Mouse (Mus musculus) stomach, embryonic 14.5 days (tissue): Measurements from ENCODE around the gene Tyw1. TPM values are rescaled to one million over a fixed set of nuclear protein-coding genes. Genes with fewer than 3 reads are reported as not detected.

ENCODE experiments used
- ATAC-seq: fragments of 200-750 bp; cut with Nextera tagmentation; 2 replicates; pipeline ENCODE4 v1.8.0; 2017; ENCODE audit warnings: low read depth, moderate TSS enrichment; ENCODE audit not compliant: insufficient number of reproducible peaks, insufficient read depth, low FRiP score
- H3K27ac ChIP-seq: fragments of 300-500 bp; sonication (generic); 2 replicates; pipeline ENCODE4 v1.5.1; 2014; ENCODE audit warnings: mild to moderate bottlenecking, low read length, moderate library complexity, mixed read lengths
- H3K27me3 ChIP-seq: fragments of 300-500 bp; sonication (generic); 2 replicates; pipeline ENCODE4 v1.6.1; 2014; ENCODE audit warnings: low read length, control low read depth, mixed read lengths; ENCODE audit not compliant: control insufficient read depth, insufficient read depth
- H3K36me3 ChIP-seq: fragments of 300-500 bp; sonication (generic); 2 replicates; pipeline ENCODE4 v1.6.1; 2014; ENCODE audit warnings: mild to moderate bottlenecking, control low read depth, low read length, moderate library complexity, mixed read lengths; ENCODE audit not compliant: control insufficient read depth, insufficient read depth
- H3K4me1 ChIP-seq: fragments of 300-500 bp; sonication (generic); 2 replicates; pipeline ENCODE4 v1.6.1; 2014; ENCODE audit warnings: low read length, control low read depth, mixed read lengths; ENCODE audit not compliant: control insufficient read depth, insufficient read depth
- H3K4me2 ChIP-seq: fragments of 300-500 bp; sonication (generic); replicated peaks from 2 replicates; pipeline ENCODE4 v1.6.1; 2014; ENCODE audit warnings: low read depth, low read length, control low read depth
- H3K4me3 ChIP-seq: fragments of 300-500 bp; sonication (generic); 2 replicates; pipeline ENCODE4 v1.5.1; 2014; ENCODE audit warnings: low read depth, low read length, control low read depth
- H3K9ac ChIP-seq: fragments of 300-500 bp; sonication (generic); replicated peaks from 2 replicates; pipeline ENCODE4 v1.6.1; 2014; ENCODE audit warnings: low read depth, mild to moderate bottlenecking, control low read depth, low read length, moderate library complexity, mixed read lengths
- H3K9me3 ChIP-seq: fragments of 300-500 bp; sonication (generic); 2 replicates; pipeline ENCODE4 v1.6.1; 2016; ENCODE audit warnings: low read depth, low read length, control low read depth; ENCODE audit not compliant: control insufficient read depth
- WGBS: fragments of 180-500 bp; shearing (Covaris S2); extraction: QIAGEN DNeasy Blood & Tissue Kit; methylation state at CpG from one replicate; pipeline ENCODE4 v1.1.7; 2014; 5-methylcytosine and 5-hydroxymethylcytosine counted together
- polyA plus RNA-seq: library from polyadenylated mRNA; unstranded; fragments of >200 nt; fragmentation: Nextera tagmentation; extraction: Ambion mirVana; gene quantifications from 2 replicates; pipeline ENCODE4 v1.2.1, GENCODE M21; 2014

Tyw1 gene
- polyA plus RNA-seq, 1 experiment from 2014 or later: 27.5 TPM

DNA sequence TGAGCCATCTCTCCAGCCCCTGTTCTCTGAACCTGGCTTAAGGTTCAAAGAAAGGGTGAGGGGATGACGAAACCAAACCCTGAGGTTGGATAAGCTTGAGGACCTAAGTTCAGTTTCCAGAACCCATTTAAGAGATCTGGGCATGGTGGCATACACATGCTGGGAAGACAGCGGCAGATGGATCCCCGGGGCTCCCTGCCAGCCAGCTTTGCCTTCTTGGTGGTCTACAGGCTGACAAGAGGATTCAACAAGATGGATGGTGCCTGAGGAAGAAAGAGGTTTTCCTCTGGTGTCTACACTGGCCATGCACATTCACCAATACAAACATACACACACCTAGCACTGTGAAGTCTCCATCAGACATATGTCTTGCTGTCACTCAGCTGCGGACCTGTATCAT lies 37.6 kb downstream of the Tyw1 start:
- no peak overlapping the region for H3K27ac ChIP-seq
- 84% methylated on average over 4 of the region's 4 CpGs for WGBS
- no peaks in the 10 kb centered on the region for H3K4me1 ChIP-seq
- no peak overlapping the region for H3K4me2 ChIP-seq
- H3K9me3 ChIP-seq: no peaks in the 10 kb centered on the region
- no peak overlapping the region for H3K4me3 ChIP-seq
- no peak for ATAC-seq
- H3K9ac ChIP-seq: no peak overlapping the region
- no peaks in the 10 kb centered on the region for H3K27me3 ChIP-seq
- H3K36me3 ChIP-seq: peaks cover 15% of the 10 kb centered on the region; the same call in 1 of the 2 replicates

DNA sequence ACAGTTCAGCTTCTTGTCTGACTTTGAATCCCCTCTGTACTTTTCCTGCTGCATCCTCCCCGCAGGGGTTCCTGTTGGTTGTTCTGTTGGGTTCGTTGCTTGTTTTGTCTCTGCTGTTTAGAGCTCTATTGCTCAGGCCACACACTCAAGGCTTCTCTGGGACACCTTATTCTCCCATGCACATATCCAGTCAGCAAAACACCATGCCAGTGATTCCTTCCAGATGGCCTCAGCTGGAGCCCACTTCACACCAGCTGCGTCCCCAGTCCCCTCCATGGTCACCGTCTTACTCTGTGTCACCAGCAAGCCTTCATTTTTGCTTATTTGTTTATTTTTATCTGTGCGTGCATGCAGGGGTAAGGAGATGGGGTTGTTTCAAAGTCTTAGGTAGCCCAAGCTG lies 38.5 kb downstream of the Tyw1 start:
- peaks cover 17% of the 10 kb centered on the region; the same call in 1 of the 2 replicates for H3K36me3 ChIP-seq
- no peak for ATAC-seq
- no peak overlapping the region for H3K4me3 ChIP-seq
- H3K9me3 ChIP-seq: no peaks in the 10 kb centered on the region
- 83% methylated on average over 5 of the region's 5 CpGs for WGBS
- H3K9ac ChIP-seq: no peak overlapping the region
- no peaks in the 10 kb centered on the region for H3K4me1 ChIP-seq
- no peak overlapping the region for H3K27ac ChIP-seq
- H3K4me2 ChIP-seq: no peak overlapping the region
- no peaks in the 10 kb centered on the region for H3K27me3 ChIP-seq

DNA sequence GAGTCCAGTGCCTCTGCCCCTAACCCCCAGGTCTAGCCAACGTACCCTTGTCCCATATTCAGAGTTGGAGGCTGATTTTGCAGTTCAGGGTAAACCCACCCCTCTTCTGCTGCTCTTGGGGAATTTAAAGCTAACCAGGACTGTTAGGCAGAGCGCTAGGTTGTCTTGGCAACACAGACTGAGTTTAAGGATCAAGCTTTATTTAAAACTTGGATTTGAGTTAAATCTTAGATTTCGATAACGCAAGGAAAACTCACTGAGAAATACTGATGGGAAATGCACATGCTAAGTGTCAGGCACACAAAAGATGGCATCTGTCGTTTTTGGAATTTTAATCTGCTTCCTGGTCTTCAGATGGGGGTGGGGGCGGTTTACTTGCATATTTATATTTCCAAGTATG lies 39.2 kb downstream of the Tyw1 start:
- no peak overlapping the region for H3K4me2 ChIP-seq
- peaks cover 24% of the 10 kb centered on the region; the same call in 1 of the 2 replicates for H3K36me3 ChIP-seq
- H3K27me3 ChIP-seq: no peaks in the 10 kb centered on the region
- H3K9ac ChIP-seq: no peak overlapping the region
- no peaks in the 10 kb centered on the region for H3K9me3 ChIP-seq
- 76% methylated on average over 6 of the region's 6 CpGs for WGBS
- no peak overlapping the region for H3K4me3 ChIP-seq
- ATAC-seq: no peak
- H3K27ac ChIP-seq: no peak overlapping the region
- H3K4me1 ChIP-seq: no peaks in the 10 kb centered on the region

- Histone ChIP-seq H3K4me2 (no peak overlapping the region), H3K36me3 (peaks cover 25% of the 10 kb centered on the region), H3K27me3 (no peaks in the 10 kb centered on the region), H3K4me3 (no peak overlapping the region), H3K27ac (no peak overlapping the region), H3K9ac (no peak overlapping the region), H3K9me3 (no peaks in the 10 kb centered on the region), H3K4me1 (no peaks in the 10 kb centered on the region)
- no peak for ATAC-seq
- WGBS: 93% methylated on average over 5 of the region's 5 CpGs
Measured at GRCm38 (mm10) chr5:130296071-130296470, 40.7 kb downstream of the Tyw1 start.

DNA sequence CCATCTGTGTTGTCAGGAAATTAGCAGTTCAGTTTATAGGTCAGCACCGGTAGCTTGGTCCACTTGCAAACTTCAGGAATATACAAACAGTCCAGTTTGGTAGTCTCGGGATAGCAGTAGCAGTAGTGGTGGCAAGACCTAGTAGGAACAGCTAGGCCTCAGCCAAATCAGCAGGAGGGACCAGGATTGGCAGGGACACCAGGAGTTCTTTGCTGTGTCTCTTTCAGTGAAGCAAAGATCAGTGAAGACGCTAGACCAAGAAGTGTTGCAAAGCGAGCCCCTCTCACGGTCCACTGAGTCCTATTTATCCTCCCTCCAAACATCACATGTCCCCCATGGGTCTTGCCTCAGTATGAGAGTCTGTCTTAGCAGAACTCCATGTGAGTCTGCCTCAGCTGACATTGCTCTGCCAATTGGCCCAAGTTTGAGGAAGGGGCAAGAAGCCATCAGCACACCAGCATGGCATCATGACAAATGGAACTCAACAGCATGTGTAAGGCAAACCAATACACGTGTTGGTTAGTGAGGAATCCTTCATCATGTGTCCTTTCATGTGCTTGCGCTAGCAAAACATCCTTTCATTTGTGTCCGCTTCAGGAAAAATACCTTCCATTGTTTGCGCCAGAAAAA lies 43.5 kb downstream of the Tyw1 start:
- no peak for ATAC-seq
- no peaks in the 10 kb centered on the region for H3K27me3 ChIP-seq
- H3K9me3 ChIP-seq: no peaks in the 10 kb centered on the region
- no peak overlapping the region for H3K9ac ChIP-seq
- no peak overlapping the region for H3K4me3 ChIP-seq
- no peak overlapping the region for H3K27ac ChIP-seq
- WGBS: 94% methylated on average over 9 of the region's 9 CpGs
- H3K4me2 ChIP-seq: no peak overlapping the region
- no peaks in the 10 kb centered on the region for H3K4me1 ChIP-seq
- peaks cover 19% of the 10 kb centered on the region for H3K36me3 ChIP-seq

- no peak overlapping the region for H3K4me2 ChIP-seq
- H3K27me3 ChIP-seq: no peaks in the 10 kb centered on the region
- H3K9me3 ChIP-seq: no peaks in the 10 kb centered on the region
- H3K27ac ChIP-seq: no peak overlapping the region
- no peaks in the 10 kb centered on the region for H3K4me1 ChIP-seq
- 94% methylated on average over 8 of the region's 8 CpGs for WGBS
- no peak overlapping the region for H3K4me3 ChIP-seq
- ATAC-seq: no peak
- no peak overlapping the region for H3K9ac ChIP-seq
- peaks cover 19% of the 10 kb centered on the region for H3K36me3 ChIP-seq
Measured at GRCm38 (mm10) chr5:130299526-130299925, 44.1 kb downstream of the Tyw1 start.

GRCm38 (mm10) chr5:130303611-130304010 lies 48.2 kb downstream of the Tyw1 start:
- ATAC-seq: no peak
- Histone ChIP-seq H3K9me3 (no peaks in the 10 kb centered on the region), H3K9ac (no peak overlapping the region), H3K4me2 (no peak overlapping the region), H3K27me3 (no peaks in the 10 kb centered on the region), H3K4me3 (no peak overlapping the region), H3K36me3 (peaks cover 11% of the 10 kb centered on the region), H3K27ac (no peak overlapping the region), H3K4me1 (no peaks in the 10 kb centered on the region)
- 92% methylated on average over 6 of the region's 6 CpGs for WGBS

GRCm38 (mm10) chr5:130307921-130308320 lies 52.5 kb downstream of the Tyw1 start:
- Histone ChIP-seq H3K4me2 (no peak overlapping the region), H3K4me1 (no peaks in the 10 kb centered on the region), H3K27me3 (no peaks in the 10 kb centered on the region), H3K4me3 (no peak overlapping the region), H3K27ac (no peak overlapping the region), H3K36me3 (no peaks in the 10 kb centered on the region; the same call in 1 of the 2 replicates), H3K9me3 (no peaks in the 10 kb centered on the region), H3K9ac (no peak overlapping the region)
- WGBS: 73% methylated on average over 7 of the region's 7 CpGs
- ATAC-seq: no peak

DNA sequence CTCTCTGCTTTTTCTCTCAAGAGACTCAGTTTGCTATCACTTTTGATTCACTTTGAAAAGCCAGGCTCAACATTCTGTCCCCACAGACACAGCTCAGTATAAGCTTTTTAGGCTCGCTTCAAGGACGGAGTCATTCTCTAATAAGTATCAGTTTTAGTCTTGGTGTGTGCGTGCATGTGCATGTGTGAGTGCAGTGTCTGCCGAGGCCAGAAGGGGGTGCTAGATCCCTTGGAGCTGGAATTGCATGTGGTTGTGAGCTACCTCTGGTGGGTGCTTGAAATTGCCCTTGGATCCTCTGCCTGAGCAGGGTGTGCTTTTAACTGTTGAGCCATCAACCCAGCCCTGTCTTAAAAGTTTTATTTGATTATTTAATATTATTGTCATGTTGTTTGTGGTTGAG lies 54.7 kb downstream of the Tyw1 start:
- no peak overlapping the region for H3K27ac ChIP-seq
- H3K27me3 ChIP-seq: no peaks in the 10 kb centered on the region
- no peak overlapping the region for H3K4me2 ChIP-seq
- no peak for ATAC-seq
- no peaks in the 10 kb centered on the region for H3K4me1 ChIP-seq
- WGBS: 99% methylated on average over 4 of the region's 4 CpGs
- no peak overlapping the region for H3K4me3 ChIP-seq
- H3K9me3 ChIP-seq: no peaks in the 10 kb centered on the region
- H3K9ac ChIP-seq: no peak overlapping the region
- no peaks in the 10 kb centered on the region; the same call in 1 of the 2 replicates for H3K36me3 ChIP-seq
